Mouse (Mus musculus) ES-E14 (cell line): ENCODE measurements around the gene Nfkbid. TPM values are rescaled to one million over a fixed set of nuclear protein-coding genes. Genes with fewer than 3 reads are reported as not detected.

Source experiments
- DNase-seq: peaks from one replicate; pipeline ENCODE4 v3.0.0-alpha.2; 2013; ENCODE audit warnings: low read depth, low spot score
- H3K27ac ChIP-seq: 2 replicates; pipeline ENCODE4 v1.5.1; 2012; ENCODE audit warnings: low read depth, mild to moderate bottlenecking, low read length, moderate library complexity, mixed read lengths; ENCODE audit not compliant: poor library complexity, insufficient read depth, severe bottlenecking
- H3K36me3 ChIP-seq: 2 replicates; pipeline ENCODE4 v1.6.1; 2012; ENCODE audit warnings: mild to moderate bottlenecking, low read length, moderate library complexity, mixed read lengths; ENCODE audit not compliant: control insufficient read depth, poor library complexity, insufficient read depth, severe bottlenecking
- H3K4me1 ChIP-seq, 2 experiments: fragments of 150-350 bp in 1 of 2; sonication (generic) in 1 of 2; 2 replicates each; pipeline ENCODE4 v1.6.1; 2012; ENCODE audit warnings: low read length in 2 of 2, mild to moderate bottlenecking in 1 of 2, mixed read lengths in 1 of 2; ENCODE audit not compliant: control insufficient read depth in 2 of 2, insufficient read depth in 2 of 2, poor library complexity in 1 of 2
- H3K4me3 ChIP-seq, 2 experiments: fragments of 150-350 bp in 1 of 2; sonication (generic) in 1 of 2; 2 replicates each; pipeline ENCODE4 v1.5.1; 2012; ENCODE audit warnings: low read length in 2 of 2, low read depth in 1 of 2, mild to moderate bottlenecking in 1 of 2, mixed read lengths in 1 of 2; ENCODE audit not compliant: insufficient read depth in 1 of 2, poor library complexity in 1 of 2, severe bottlenecking in 1 of 2
- H3K9ac ChIP-seq: 2 replicates; pipeline ENCODE4 v1.6.1; 2012; ENCODE audit warnings: low read depth, mild to moderate bottlenecking, low read length, mixed read lengths; ENCODE audit not compliant: poor library complexity, insufficient read depth, severe bottlenecking
- H3K9me3 ChIP-seq: fragments of 150-350 bp; sonication (generic); 2 replicates; pipeline ENCODE4 v1.6.1; 2012; ENCODE audit warnings: low read depth, mild to moderate bottlenecking, low read length; ENCODE audit not compliant: control insufficient read depth, insufficient read depth
- CHD2 ChIP-seq: IDR thresholded peaks from 2 replicates; pipeline ENCODE4 v1.6.1; 2014; ENCODE audit warnings: mild to moderate bottlenecking, low read depth, low read length, inconsistent platforms
- HCFC1 ChIP-seq: IDR thresholded peaks from 2 replicates; pipeline ENCODE4 v1.6.1; 2012; ENCODE audit warnings: low read length, inconsistent platforms, borderline replicate concordance; ENCODE audit not compliant: insufficient read depth
- MAFK ChIP-seq: IDR thresholded peaks from 2 replicates; pipeline ENCODE4 v1.6.1; 2014; ENCODE audit warnings: mild to moderate bottlenecking, low read depth, low read length, inconsistent platforms; ENCODE audit not compliant: insufficient read depth
- ZC3H11A ChIP-seq: IDR thresholded peaks from 2 replicates; pipeline ENCODE4 v1.6.1; 2012; ENCODE audit warnings: low read depth, mild to moderate bottlenecking, inconsistent platforms, low read length, borderline replicate concordance
- ZNF384 ChIP-seq: IDR thresholded peaks from 2 replicates; pipeline ENCODE4 v1.6.1; 2012; ENCODE audit warnings: low read depth, low read length, inconsistent platforms
- in situ Hi-C, 2 experiments: fragments of 600-800 bp; cut with MboI; formaldehyde crosslinking; loops; one replicate each; pipeline ENCODE4 v1.15.1; 2025; ENCODE audit warnings: low sequenced_read_pairs in 2 of 2, inconsistent platforms in 1 of 2; ENCODE audit not compliant: unreplicated experiment in 2 of 2
- total RNA-seq: library from RNA; depleted of rRNA; stranded (reverse); fragments of 300-350 nt; gene quantifications from 2 replicates; pipeline ENCODE4 v1.2.3, GENCODE M21; 2012

Gene Nfkbid
- total RNA-seq, 1 experiment, result 4.2 TPM

DNA sequence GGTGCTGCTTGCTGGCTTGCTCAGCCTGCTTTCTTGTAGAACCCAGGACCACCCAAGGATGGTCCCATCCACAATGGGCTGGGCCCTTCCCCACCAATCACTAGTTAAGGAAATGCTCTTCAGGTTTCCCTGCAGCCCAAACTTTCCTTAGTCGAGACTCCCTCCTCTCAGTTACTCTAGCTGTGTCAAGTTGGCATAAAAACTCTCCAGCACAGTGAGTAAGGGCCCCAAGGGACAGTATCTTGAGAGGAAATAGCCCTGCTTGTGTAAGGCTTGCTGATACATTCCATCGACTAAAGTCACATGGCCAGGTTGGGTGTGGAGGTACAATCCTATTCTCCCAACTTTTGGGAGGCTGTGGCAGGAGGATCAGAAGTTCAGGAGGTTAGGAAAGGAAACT lies 8.7 kb downstream of the Nfkbid start:
- no peak for DNase-seq
- peaks cover 31% of the 10 kb centered on the region for H3K36me3 ChIP-seq
- no peaks in the 10 kb centered on the region for H3K9me3 ChIP-seq
- in situ Hi-C loops, result no loop called here
- TF ChIP-seq ZNF384 (no peak), CHD2 (no peak), MAFK (no peak), ZC3H11A (no peak), HCFC1 (no peak)
- no peak overlapping the region for H3K9ac ChIP-seq
- H3K4me3 ChIP-seq, result no peak overlapping the region
- peaks cover 1 to 7% of the 10 kb centered on the region in 2 experiments; a peak in 2 of 4 replicates for H3K4me1 ChIP-seq
- H3K27ac ChIP-seq, result no peak overlapping the region

GRCm38 (mm10) chr7:30431793-30432192 lies 10.3 kb downstream of the Nfkbid start:
- Histone ChIP-seq H3K4me1 (peaks cover 1 to 9% of the 10 kb centered on the region in 2 experiments; a peak in 3 of 4 replicates), H3K9me3 (no peaks in the 10 kb centered on the region), H3K9ac (no peak overlapping the region), H3K36me3 (peaks cover 27% of the 10 kb centered on the region), H3K27ac (no peak overlapping the region), H3K4me3 (no peak overlapping the region)
- no peak for DNase-seq
- TF ChIP-seq ZC3H11A (0 out of 2 replicates have a peak, but pooled peaks have one; percentile 26), MAFK (peak; percentile 31; the same call in 1 of the 2 replicates), ZNF384 (no peak)
- in situ Hi-C loops, result no loop called here

DNA sequence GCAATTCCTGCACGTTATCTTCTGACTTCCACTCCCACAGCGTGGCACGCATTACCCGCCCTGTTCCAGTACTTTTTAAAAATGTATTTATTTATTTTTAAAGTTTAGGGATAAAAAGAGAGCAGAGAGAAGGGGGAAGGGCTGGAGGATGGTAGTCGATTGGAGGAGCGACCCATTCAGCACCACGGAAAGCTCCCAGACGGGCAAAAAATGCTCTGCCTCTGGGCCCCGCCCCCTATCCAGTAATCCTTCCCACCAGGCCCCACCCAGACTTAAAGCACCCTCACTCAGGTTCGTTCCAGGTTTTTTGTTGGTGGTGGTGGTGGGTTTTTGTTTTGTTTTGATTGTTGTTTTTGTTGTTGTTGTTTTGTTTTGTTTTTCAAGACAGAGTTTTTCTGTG lies 12.7 kb downstream of the Nfkbid start:
- no peak overlapping the region for H3K4me3 ChIP-seq
- in situ Hi-C loops, result no loop called here
- no peaks in the 10 kb centered on the region for H3K9me3 ChIP-seq
- peaks cover 10% of the 10 kb centered on the region for H3K36me3 ChIP-seq
- peaks cover 1 to 11% of the 10 kb centered on the region in 2 experiments; a peak in 3 of 4 replicates for H3K4me1 ChIP-seq
- no peak overlapping the region for H3K9ac ChIP-seq
- TF ChIP-seq ZC3H11A (no peak), ZNF384 (peak; percentile 90), MAFK (0 out of 2 replicates have a peak, but pooled peaks have one; percentile 16), CHD2 (no peak), HCFC1 (no peak)
- peak; percentile 75 for DNase-seq
- H3K27ac ChIP-seq, result peak overlapping the region; percentile 84

DNA sequence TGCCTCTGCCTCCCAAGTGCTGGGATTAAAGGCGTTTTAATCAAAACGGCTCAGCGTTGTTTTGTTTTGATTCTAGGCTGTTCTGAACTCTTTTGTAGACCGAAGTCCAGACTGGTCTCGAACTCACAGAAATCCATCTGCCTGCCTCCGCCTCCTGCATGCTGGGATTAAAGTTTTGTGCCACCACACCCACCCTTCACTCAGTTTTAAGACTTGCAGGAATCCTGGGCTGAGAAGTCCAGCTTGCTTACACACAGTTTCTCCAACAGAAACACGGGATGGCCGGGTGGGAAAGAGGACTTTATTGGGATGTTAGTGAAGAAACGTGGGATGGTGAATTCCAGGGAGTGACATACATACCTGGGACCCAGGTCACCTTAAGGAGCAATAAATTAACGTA lies 13.2 kb downstream of the Nfkbid start:
- in situ Hi-C loops, result no loop called here

GRCm38 (mm10) chr7:30435156-30435555 lies 13.6 kb downstream of the Nfkbid start:
- Histone ChIP-seq H3K36me3 (peaks cover 10% of the 10 kb centered on the region), H3K9me3 (no peaks in the 10 kb centered on the region), H3K4me3 (peak overlapping the region; percentile 75 to 87; a peak in 3 of 4 replicates), H3K9ac (no peak overlapping the region; the same call in 1 of the 2 replicates), H3K27ac (peak overlapping the region; percentile 84; the same call in 1 of the 2 replicates), H3K4me1 (peaks cover 1 to 10% of the 10 kb centered on the region in 2 experiments; a peak in 3 of 4 replicates)
- TF ChIP-seq MAFK (no peak), ZC3H11A (no peak), CHD2 (no peak), ZNF384 (no peak), HCFC1 (no peak)
- in situ Hi-C loops, result no loop called here
- no peak for DNase-seq

More for the DNA sequence above, 13.2 kb downstream of the Nfkbid start:
- Histone ChIP-seq H3K4me3 (peak overlapping the region in 1 of 2 experiments; percentile 4; a peak in 1 of 4 replicates), H3K27ac (peak overlapping the region; percentile 84), H3K4me1 (peaks cover 1 to 11% of the 10 kb centered on the region in 2 experiments; a peak in 3 of 4 replicates), H3K36me3 (peaks cover 10% of the 10 kb centered on the region), H3K9me3 (no peaks in the 10 kb centered on the region), H3K9ac (peak overlapping the region; percentile 10; the same call in 1 of the 2 replicates)
- no peak for DNase-seq
- no peak for TF ChIP-seq HCFC1
- no peak for TF ChIP-seq ZNF384
- TF ChIP-seq MAFK, result no peak
- TF ChIP-seq CHD2, result no peak
- no peak for TF ChIP-seq ZC3H11A
